Mouse (Mus musculus) E14TG2a.4 (cell line): ENCODE data around the gene Hoxc6.

Source experiments
- H3K27me3 ChIP-seq: 2 replicates; pipeline ENCODE4 v1.6.1; 2014; ENCODE audit warnings: low read length, control low read depth; ENCODE audit not compliant: insufficient read depth
- H3K36me3 ChIP-seq: 2 replicates; pipeline ENCODE4 v1.6.1; 2014; ENCODE audit warnings: low read length, control low read depth; ENCODE audit not compliant: insufficient read depth
- H3K4me1 ChIP-seq: replicated peaks from 2 replicates; pipeline ENCODE4 v1.6.1; 2014; ENCODE audit warnings: low read depth, low read length, control low read depth
- H3K4me3 ChIP-seq: replicated peaks from 2 replicates; pipeline ENCODE4 v1.5.1; 2014; ENCODE audit warnings: mild to moderate bottlenecking, low read length
- H3K9me3 ChIP-seq: 2 replicates; pipeline ENCODE4 v1.6.1; 2014; ENCODE audit warnings: low read length, control low read depth
- CTCF ChIP-seq: conservative IDR thresholded peaks from 2 replicates; pipeline ENCODE4 v1.5.1; 2014; ENCODE audit warnings: low read length
- NANOG ChIP-seq: IDR thresholded peaks from 2 replicates; pipeline ENCODE4 v1.6.1; 2014; ENCODE audit warnings: borderline replicate concordance, low read length, mixed read lengths
- POU5F1 ChIP-seq: IDR thresholded peaks from 2 replicates; pipeline ENCODE4 v1.6.1; 2014; ENCODE audit warnings: low read length, borderline replicate concordance

Gene Hoxc6

DNA sequence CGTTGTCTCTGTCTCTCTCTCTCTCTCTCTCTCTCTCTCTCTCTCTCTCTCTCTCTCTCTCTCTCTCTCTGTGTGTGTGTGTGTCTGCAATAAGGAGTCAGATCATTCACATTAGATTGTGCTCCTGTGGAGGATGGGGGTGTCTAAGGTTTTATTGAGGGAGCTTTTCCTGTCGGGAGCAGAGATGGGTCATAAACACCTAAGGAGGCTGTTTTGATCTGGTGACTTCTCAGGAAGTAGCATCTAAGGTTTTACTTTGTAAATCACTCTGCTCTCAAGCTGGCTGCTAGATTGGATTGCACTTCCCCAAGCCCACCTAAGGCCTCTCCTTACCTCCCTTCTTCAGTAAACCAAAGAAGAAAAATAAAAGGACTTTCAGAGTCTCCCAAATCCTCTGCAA lies 26.1 kb downstream of the Hoxc6 start:
- Histone ChIP-seq H3K4me1 (peaks cover 23% of the 10 kb centered on the region), H3K4me3 (no peak overlapping the region), H3K36me3 (no peaks in the 10 kb centered on the region), H3K9me3 (peaks cover 9% of the 10 kb centered on the region), H3K27me3 (peaks cover 97% of the 10 kb centered on the region)
- TF ChIP-seq NANOG = no peak
- no peak for TF ChIP-seq POU5F1
- no peak for TF ChIP-seq CTCF

DNA sequence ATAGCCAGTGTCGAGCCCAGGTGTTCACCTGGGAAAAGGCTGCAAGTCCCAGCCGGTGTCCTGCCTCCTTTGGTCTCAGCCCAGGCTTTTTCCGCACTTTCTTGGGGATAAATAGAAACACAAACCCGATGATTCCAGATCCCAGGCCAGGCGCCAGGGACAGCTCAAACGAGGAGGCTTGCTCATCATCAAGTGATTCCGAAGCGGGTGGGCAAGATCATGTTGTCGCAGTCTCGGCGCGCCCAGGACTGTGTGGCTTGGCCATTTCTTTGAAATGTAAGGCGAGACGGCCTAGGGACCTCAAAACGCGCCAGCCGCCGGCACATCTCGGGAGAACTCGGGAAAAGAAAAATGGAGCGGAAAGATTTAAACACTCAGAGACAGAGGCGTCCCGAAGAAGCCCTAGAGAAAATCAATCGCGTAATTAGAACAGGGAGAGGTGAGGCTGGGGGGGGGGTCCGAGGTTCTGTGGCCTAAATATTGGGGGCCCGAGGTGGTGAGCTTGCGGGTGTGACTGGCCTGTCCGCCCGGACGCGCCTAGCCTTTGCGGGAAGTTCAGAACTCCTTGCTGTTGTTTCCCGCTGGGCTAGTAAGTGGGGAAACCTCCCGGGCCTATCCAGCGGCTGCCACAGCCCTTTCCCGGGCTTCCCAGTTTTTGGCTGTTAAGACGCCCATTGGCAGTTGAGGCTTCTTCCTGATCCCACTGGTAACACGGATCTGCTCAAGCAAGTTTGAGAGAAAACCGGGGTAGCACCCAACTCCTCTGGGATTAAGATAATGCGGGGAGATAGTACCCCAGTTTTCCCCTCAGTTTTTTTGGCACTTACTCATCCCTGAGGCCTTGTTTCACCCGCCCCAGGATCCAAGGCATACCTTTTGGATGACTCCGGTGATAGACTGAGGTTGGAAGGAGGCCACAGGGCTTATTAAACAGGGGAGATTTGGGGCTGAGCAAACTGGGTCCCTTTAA lies 29.5 kb downstream of the Hoxc6 start:
- H3K9me3 ChIP-seq = peaks cover 4% of the 10 kb centered on the region
- H3K36me3 ChIP-seq = no peaks in the 10 kb centered on the region
- H3K27me3 ChIP-seq = peaks cover 92% of the 10 kb centered on the region
- H3K4me1 ChIP-seq = peaks cover 23% of the 10 kb centered on the region
- TF ChIP-seq POU5F1 (no peak), NANOG (no peak), CTCF (no peak)
- peak overlapping the region; percentile 43 for H3K4me3 ChIP-seq

DNA sequence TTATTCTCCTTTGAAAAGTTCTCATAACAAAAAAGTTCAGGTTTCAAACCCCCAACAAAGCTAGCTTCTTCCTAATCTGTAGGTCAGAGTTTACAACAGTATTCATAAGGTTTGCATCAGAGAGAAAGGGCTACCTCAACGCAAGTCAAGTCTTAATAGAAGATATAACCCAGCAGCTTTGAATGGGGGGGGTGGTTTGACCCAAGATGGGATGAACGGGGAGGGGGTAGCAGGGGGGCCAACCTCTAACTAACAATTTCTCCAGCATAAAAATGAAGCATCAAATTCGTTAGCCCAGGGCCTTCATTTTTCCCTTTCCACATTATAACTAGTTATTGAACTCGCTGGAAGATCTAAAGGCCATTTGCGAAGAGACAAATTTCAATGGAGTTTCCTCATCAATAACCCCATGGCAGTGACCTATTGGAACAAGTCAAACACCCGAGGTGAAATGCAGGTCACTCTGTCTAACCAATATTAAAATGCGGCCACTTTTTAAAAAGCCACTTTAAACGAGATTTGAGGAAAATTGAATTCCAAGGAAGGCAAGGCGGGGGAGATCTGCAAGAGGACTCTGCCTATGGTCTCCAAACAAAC lies 31.0 kb downstream of the Hoxc6 start:
- TF ChIP-seq POU5F1 (no peak), NANOG (no peak), CTCF (no peak)
- peaks cover 27% of the 10 kb centered on the region for H3K4me1 ChIP-seq
- H3K9me3 ChIP-seq = no peaks in the 10 kb centered on the region
- peaks cover 90% of the 10 kb centered on the region for H3K27me3 ChIP-seq
- H3K36me3 ChIP-seq = no peaks in the 10 kb centered on the region
- no peak overlapping the region for H3K4me3 ChIP-seq

DNA sequence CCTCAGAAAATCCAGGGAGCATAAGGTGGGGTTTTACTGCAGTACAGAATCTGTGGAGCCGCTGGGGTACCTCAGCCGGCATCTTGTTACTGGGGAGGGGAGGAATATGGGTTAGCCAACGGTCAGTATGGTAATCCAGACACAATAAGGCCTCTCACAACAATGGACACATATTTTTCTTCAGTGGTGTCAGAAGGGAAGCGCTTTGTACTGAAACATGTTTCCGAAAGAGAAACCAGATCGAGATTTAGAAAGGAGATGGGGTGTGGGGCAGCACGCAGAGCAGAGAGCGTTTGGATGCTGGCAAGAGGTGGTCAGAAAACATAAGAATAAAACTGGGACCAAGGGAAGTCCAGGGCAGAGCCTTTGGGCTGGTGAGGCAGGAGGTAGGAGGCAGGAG lies 32.1 kb downstream of the Hoxc6 start:
- Histone ChIP-seq H3K27me3 (peaks cover 90% of the 10 kb centered on the region), H3K36me3 (no peaks in the 10 kb centered on the region), H3K9me3 (no peaks in the 10 kb centered on the region), H3K4me3 (no peak overlapping the region), H3K4me1 (peaks cover 38% of the 10 kb centered on the region)
- no peak for TF ChIP-seq CTCF

DNA sequence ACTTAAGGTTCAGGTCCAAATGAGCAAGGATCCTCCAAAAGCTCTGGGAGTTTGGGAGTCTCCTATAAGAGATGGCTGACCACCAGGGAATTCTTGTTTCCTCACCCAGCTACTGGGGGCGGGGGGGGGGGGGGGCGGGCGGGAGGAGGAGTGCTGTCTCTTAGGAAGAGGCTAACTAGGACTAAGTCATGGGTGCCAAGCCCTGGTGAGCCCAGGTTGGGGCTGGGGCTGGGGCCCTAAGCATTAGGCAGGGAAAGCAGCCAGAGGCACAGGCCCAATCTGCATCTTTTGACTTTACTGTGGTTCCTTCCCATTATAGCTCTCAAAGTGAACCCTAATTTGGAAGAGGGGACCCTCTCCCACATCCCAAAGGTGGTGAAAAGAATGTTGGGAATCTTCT lies 34.1 kb downstream of the Hoxc6 start:
- Histone ChIP-seq H3K36me3 (no peaks in the 10 kb centered on the region), H3K4me3 (no peak overlapping the region), H3K9me3 (no peaks in the 10 kb centered on the region), H3K27me3 (peaks cover 91% of the 10 kb centered on the region), H3K4me1 (peaks cover 34% of the 10 kb centered on the region)
- TF ChIP-seq POU5F1 = no peak
- TF ChIP-seq CTCF = no peak
- no peak for TF ChIP-seq NANOG

DNA sequence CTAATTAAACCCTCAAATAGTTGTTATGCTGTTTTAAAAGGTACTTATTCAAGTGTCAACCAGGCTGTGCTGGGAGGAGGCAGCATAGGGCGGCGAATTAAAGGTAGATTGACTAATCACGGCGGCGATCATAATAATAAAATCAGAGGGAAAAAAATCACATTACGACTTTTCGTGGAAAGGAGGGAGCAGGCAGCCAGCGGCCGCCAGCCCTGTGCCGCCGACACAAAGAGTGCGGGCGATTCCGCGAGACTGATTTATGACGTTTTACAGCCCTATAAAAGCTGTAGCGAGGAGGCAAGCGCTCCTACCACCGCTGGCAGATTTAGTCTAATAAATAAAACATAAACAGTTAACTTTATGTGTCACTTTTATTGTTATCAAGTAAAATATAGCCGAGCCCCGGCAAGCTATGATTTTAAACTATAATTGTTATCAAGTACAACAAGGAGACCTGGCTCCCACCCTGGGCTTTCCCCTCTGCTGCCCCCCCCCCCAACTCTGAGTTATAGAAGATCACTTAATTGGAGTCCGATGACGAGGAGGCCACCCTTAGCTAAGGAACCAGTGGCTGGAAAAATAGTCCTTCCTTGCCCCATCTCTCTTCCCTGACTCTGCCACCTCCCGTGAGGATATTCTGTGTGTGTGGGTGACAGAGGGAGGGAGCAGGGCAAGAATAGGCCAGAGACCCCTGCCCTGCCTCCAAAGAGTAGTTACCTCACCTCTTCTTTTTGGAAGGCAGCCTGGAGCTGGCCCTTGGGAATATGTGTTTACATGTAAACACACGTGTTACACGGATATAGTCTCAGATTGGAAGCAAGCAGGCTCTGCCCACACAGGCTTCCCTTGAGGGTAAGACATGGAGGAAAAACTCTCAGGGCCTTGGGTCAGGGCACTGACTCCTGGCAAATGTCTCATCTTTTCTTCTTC lies 34.9 kb downstream of the Hoxc6 start:
- peaks cover 91% of the 10 kb centered on the region for H3K27me3 ChIP-seq
- no peaks in the 10 kb centered on the region for H3K36me3 ChIP-seq
- peaks cover 27% of the 10 kb centered on the region for H3K4me1 ChIP-seq
- no peaks in the 10 kb centered on the region for H3K9me3 ChIP-seq
- H3K4me3 ChIP-seq = no peak overlapping the region
- TF ChIP-seq CTCF (no peak), NANOG (no peak), POU5F1 (no peak)

DNA sequence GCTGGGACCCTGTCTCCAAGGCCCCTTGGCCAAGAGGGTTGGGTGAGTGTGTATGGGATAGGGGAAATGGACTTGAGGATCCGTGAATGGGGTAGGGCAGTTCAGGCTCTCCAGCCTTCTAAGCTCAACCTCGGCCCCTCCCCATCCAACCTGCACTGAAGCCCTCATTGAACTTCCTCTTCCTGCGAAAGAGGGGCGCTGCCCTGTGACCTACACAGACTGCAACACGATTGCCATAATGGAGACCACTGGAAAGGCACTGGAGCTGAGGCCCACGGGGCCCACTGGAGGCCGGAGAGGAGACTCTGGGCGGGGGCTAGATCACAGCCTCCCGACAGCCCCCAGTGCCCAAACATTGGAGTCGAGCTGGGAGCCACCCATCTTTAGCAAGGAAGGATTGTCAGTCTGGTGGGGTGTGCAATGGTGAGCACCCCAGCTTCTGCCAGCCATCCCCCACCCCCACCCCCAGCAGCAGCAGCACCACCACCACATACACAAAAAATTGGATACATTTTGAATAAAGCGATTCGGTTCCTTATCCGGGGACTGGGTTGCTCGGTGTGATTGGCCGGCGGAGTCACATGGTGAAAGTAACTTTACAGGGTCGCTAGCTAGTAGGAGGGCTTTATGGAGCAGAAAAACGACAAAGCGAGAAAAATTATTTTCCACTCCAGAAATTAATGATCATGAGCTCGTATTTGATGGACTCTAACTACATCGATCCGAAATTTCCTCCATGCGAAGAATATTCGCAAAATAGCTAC lies 36.2 kb downstream of the Hoxc6 start:
- Histone ChIP-seq H3K4me1 (peaks cover 25% of the 10 kb centered on the region), H3K4me3 (peak overlapping the region; percentile 65), H3K36me3 (no peaks in the 10 kb centered on the region), H3K27me3 (peaks cover 91% of the 10 kb centered on the region), H3K9me3 (0 out of 2 replicates have a peak, but pooled peaks cover 9% of the 10 kb centered on the region)
- TF ChIP-seq POU5F1 = no peak
- TF ChIP-seq NANOG = no peak
- TF ChIP-seq CTCF = no peak
